Mouse (Mus musculus) E14TG2a.4 (cell line): ENCODE results near the gene Cox11.

Experiments
- CTCF ChIP-seq: conservative IDR thresholded peaks from 2 replicates; pipeline ENCODE4 v1.5.1; 2014; ENCODE audit warnings: low read length
- NANOG ChIP-seq: IDR thresholded peaks from 2 replicates; pipeline ENCODE4 v1.6.1; 2014; ENCODE audit warnings: borderline replicate concordance, low read length, mixed read lengths
- POU5F1 ChIP-seq: IDR thresholded peaks from 2 replicates; pipeline ENCODE4 v1.6.1; 2014; ENCODE audit warnings: low read length, borderline replicate concordance

- no peak for TF ChIP-seq CTCF
- TF ChIP-seq POU5F1, result no peak
- TF ChIP-seq NANOG, result no peak
These were observed 27.2 kb downstream of the Cox11 start for GRCm38 (mm10) chr11:90665161-90665560.
